Mouse (Mus musculus): ENCODE data around the gene C330021F23Rik.

The C330021F23Rik gene

GRCm38 (mm10) chr8:3607822-3608221 is 40.0 kb downstream of the C330021F23Rik start:
- CTCF ChIA-PET, result interaction anchor here in 2 of 4 experiments (0.8 to 1.4 kb wide), 2 partner anchors 49 kb away, joined by 4 to 5 read pairs; no protein-coding TSS in a partner anchor
- POLR2A ChIA-PET, result interaction anchor here in 2 of 4 experiments (0.9 to 10.2 kb wide), 17 partner anchors 9 to 150 kb away, joined by 3 to 113 read pairs (median 7); partner anchors contain the start of genes Camsap3 (in 2 of the 2), Pet100 (in 2 of the 2), Xab2 (in 2 of the 2) and Mcoln1 (in 1 of the 2)

GRCm38 (mm10) chr8:3609046-3609815 is 41.4 kb downstream of the C330021F23Rik start:
- POLR2A ChIA-PET, result interaction anchor here (0.7 to 10.2 kb wide), 27 partner anchors 8 to 229 kb away, joined by 3 to 113 read pairs (median 4); partner anchors contain the start of genes Pet100 (in 2 of the 4), Xab2 (in 2 of the 4), Camsap3 (in 1 of the 4) and Fcor (in 1 of the 4)

GRCm38 (mm10) chr8:3609816-3610150 is 42.0 kb downstream of the C330021F23Rik start:
- ChIA-PET CTCF (interaction anchor here in 3 of 4 experiments (0.7 to 1.6 kb wide), 5 partner anchors 10 to 820 kb away, joined by 3 to 7 read pairs (median 4); partner anchors contain the start of gene Trappc5 (in 1 of the 3)), POLR2A (interaction anchor here (0.6 to 10.2 kb wide), 25 partner anchors 8 to 229 kb away, joined by 3 to 113 read pairs (median 5); partner anchors contain the start of genes Camsap3 (in 2 of the 4), Fcor (in 2 of the 4), Pet100 (in 2 of the 4) and Xab2 (in 2 of the 4))

More at GRCm38 (mm10) chr8:3609046-3609815, 41.4 kb downstream of the C330021F23Rik start:
- CTCF ChIA-PET, result interaction anchor here in 3 of 4 experiments (0.6 to 1.6 kb wide), 6 partner anchors 9 to 821 kb away, joined by 3 to 7 read pairs (median 4); no protein-coding TSS in a partner anchor

GRCm38 (mm10) chr8:3621199-3621970 is 53.6 kb downstream of the C330021F23Rik start, which contains the start of the genes Xab2 and Pet100:
Gene Xab2, minus strand, starts transcription at chr8:3621316.
Gene Pet100, plus strand, starts transcription at chr8:3621548.
- CTCF ChIA-PET, result interaction anchor here in 2 of 4 experiments (0.9 kb wide), 2 partner anchors 62 kb away, joined by 4 to 8 read pairs; no protein-coding TSS in a partner anchor
- POLR2A ChIA-PET, result interaction anchor here in 3 of 4 experiments (0.5 to 5.3 kb wide), 54 partner anchors 9 to 661 kb away, joined by 3 to 48 read pairs (median 4); partner anchors contain the start of genes C330021F23Rik (in 3 of the 3), Trappc5 (in 3 of the 3), Fcor (in 2 of the 3) and Mcoln1 (in 2 of the 3)

- ChIA-PET POLR2A (interaction anchor here (0.5 to 5.3 kb wide), 37 partner anchors 8 to 544 kb away, joined by 3 to 48 read pairs (median 4); partner anchors contain the start of genes Fcor (in 2 of the 4), Mcoln1 (in 2 of the 4), Stxbp2 (in 2 of the 4) and Trappc5 (in 2 of the 4)), CTCF (interaction anchor here in 3 of 4 experiments (0.7 to 1.5 kb wide), 4 partner anchors 21 to 63 kb away, joined by 4 to 8 read pairs (median 4); partner anchors contain the start of gene Fcor (in 1 of the 3))
These were observed 54.3 kb downstream of the C330021F23Rik start for GRCm38 (mm10) chr8:3622119-3622518.

GRCm38 (mm10) chr8:3625445-3625844 is 57.7 kb downstream of the C330021F23Rik start, which contains the start of gene Pcp2:
Gene Pcp2, minus strand, starts transcription at chr8:3625545.
- ChIA-PET POLR2A (interaction anchor here in 3 of 4 experiments (0.7 to 1.5 kb wide), 5 partner anchors 8 to 165 kb away, joined by 3 to 5 read pairs (median 4); no protein-coding TSS in a partner anchor), CTCF (no interaction called here)

- ChIA-PET POLR2A (interaction anchor here in 3 of 4 experiments (0.7 to 1.6 kb wide), 5 partner anchors 11 to 239 kb away, joined by 3 to 4 read pairs (median 3); partner anchors contain the start of gene Fcor (in 1 of the 3)), CTCF (interaction anchor here in 2 of 4 experiments (0.7 to 3.4 kb wide), 3 partner anchors 15 to 46 kb away, joined by 3 to 23 read pairs (median 11); partner anchors contain the start of gene Fcor (in 2 of the 2))
These were observed 59.2 kb downstream of the C330021F23Rik start for GRCm38 (mm10) chr8:3626971-3627370.

- CTCF ChIA-PET, result interaction anchor here in 3 of 4 experiments (0.6 to 3.4 kb wide), 11 partner anchors 14 to 228 kb away, joined by 3 to 23 read pairs (median 6); partner anchors contain the start of genes Fcor (in 3 of the 3) and Trappc5 (in 2 of the 3)
- POLR2A ChIA-PET, result interaction anchor here in 2 of 4 experiments (0.8 to 2.3 kb wide), 9 partner anchors 9 to 240 kb away, joined by 3 to 7 read pairs (median 3); partner anchors contain the start of genes Fcor (in 1 of the 2) and Mcoln1 (in 1 of the 2)
These were observed 60.2 kb downstream of the C330021F23Rik start for GRCm38 (mm10) chr8:3628014-3628413.

GRCm38 (mm10) chr8:3630647-3631477 is 63.1 kb downstream of the C330021F23Rik start, which contains the start of gene Stxbp2:
Gene Stxbp2, plus strand, starts transcription at chr8:3630955.
- POLR2A ChIA-PET, result interaction anchor here in 2 of 4 experiments (0.6 to 3.3 kb wide), 32 partner anchors 8 to 130 kb away, joined by 3 to 16 read pairs (median 4); partner anchors contain the start of genes Camsap3 (in 2 of the 2), Pet100 (in 2 of the 2), Xab2 (in 2 of the 2) and C330021F23Rik (in 1 of the 2)
- CTCF ChIA-PET, result interaction anchor here in 3 of 4 experiments (0.7 to 1.5 kb wide), 5 partner anchors 15 to 46 kb away, joined by 3 to 5 read pairs (median 3); partner anchors contain the start of gene Fcor (in 2 of the 3)

GRCm38 (mm10) chr8:3631478-3631875 is 63.7 kb downstream of the C330021F23Rik start:
- ChIA-PET POLR2A (interaction anchor here in 2 of 4 experiments (0.6 to 3.3 kb wide), 31 partner anchors 8 to 370 kb away, joined by 3 to 16 read pairs (median 4); partner anchors contain the start of genes Camsap3 (in 2 of the 2), Pet100 (in 2 of the 2), Xab2 (in 2 of the 2) and C330021F23Rik (in 1 of the 2)), CTCF (interaction anchor here in 3 of 4 experiments (1.2 to 1.5 kb wide), 4 partner anchors 14 to 45 kb away, joined by 3 to 5 read pairs (median 4); partner anchors contain the start of gene Fcor (in 2 of the 3))
